8 mouse cellular contexts compared by ENCODE assay signal in the genomic region with DNA sequence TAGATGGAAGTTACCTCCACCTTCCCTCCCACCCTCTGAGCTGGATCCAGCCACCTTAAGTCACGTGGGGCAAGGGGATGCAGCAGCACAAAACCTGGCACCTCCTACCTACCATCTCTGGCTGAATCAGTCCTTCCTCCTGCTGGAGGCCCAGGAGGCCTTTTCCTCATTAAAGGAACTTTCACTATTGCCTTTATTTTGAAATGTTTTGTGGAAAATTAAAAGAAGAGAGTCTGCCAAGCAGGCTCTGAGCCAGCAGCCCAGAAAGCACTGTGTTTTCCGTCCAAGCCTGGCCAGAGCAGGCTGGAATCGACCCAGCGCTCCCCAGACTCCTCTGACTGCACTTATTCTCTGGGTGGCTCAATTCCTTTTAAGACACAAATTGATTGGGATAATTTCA.
DNase-seq lines count a peak whose midpoint lies in the region; ATAC-seq lines count a peak whose summit lies in the region.

No protein-coding gene starts in this region.

- H3K9ac ChIP-seq in forebrain, embryonic 14.5 days (ENCODE audit: low read length) = no peak overlapping the region
- H3K9ac ChIP-seq in neural tube, embryonic 13.5 days = no peak overlapping the region
- H3K9ac ChIP-seq in midbrain, embryonic 13.5 days (replicated peaks) = no peak overlapping the region

- 0 out of 2 replicates have a peak, but pooled peaks cover 6% of the 10 kb centered on the region for H3K27me3 ChIP-seq in forebrain, embryonic 14.5 days (replicated peaks; ENCODE audit: control insufficient read depth, insufficient read depth, low read length)
- H3K27me3 ChIP-seq in forebrain, embryonic 10.5 days (ENCODE audit: poor library complexity, severe bottlenecking) = no peaks in the 10 kb centered on the region
- no peaks in the 10 kb centered on the region for H3K27me3 ChIP-seq in neural tube, embryonic 13.5 days
- H3K27me3 ChIP-seq in midbrain, embryonic 13.5 days = no peaks in the 10 kb centered on the region

- no peak overlapping the region for H3K4me3 ChIP-seq in forebrain, embryonic 14.5 days (ENCODE audit: low read depth, low read length)
- H3K4me3 ChIP-seq in forebrain, embryonic 10.5 days = no peak overlapping the region
- H3K4me3 ChIP-seq in neural tube, embryonic 13.5 days = no peak overlapping the region
- H3K4me3 ChIP-seq in midbrain, embryonic 13.5 days (replicated peaks) = no peak overlapping the region

- peaks cover 10% of the 10 kb centered on the region; the same call in 1 of the 2 replicates for H3K4me1 ChIP-seq in forebrain, embryonic 14.5 days (ENCODE audit: control insufficient read depth, insufficient read depth, low read length)
- peaks cover 3% of the 10 kb centered on the region; the same call in 1 of the 2 replicates for H3K4me1 ChIP-seq in forebrain, embryonic 10.5 days
- no peaks in the 10 kb centered on the region for H3K4me1 ChIP-seq in neural tube, embryonic 13.5 days (replicated peaks)
- H3K4me1 ChIP-seq in midbrain, embryonic 13.5 days (replicated peaks) = peaks cover 5% of the 10 kb centered on the region; the same call in 1 of the 2 replicates

- DNase-seq in forebrain, embryonic 14.5 days (ENCODE audit: low spot score) = peak; percentile 76
- DNase-seq in forebrain, embryonic 10.5 days (ENCODE audit: extremely low spot score, low spot score) = no peak
- no peak for DNase-seq in neural tube, embryonic 10.5 days (ENCODE audit: extremely low spot score, low spot score)
- DNase-seq in layer of hippocampus, adult 18-20 months (ENCODE audit: low spot score in 2 of 2) = peak; percentile 16 to 66
- peak; percentile 55 for DNase-seq in ovary, postnatal 36 days (ENCODE audit: low spot score)

- 0 out of 2 replicates have a peak, but pooled peaks cover 3% of the 10 kb centered on the region for H3K36me3 ChIP-seq in forebrain, embryonic 14.5 days (ENCODE audit: control insufficient read depth, insufficient read depth, low read length)
- H3K36me3 ChIP-seq in forebrain, embryonic 10.5 days (replicated peaks) = no peaks in the 10 kb centered on the region
- H3K36me3 ChIP-seq in neural tube, embryonic 13.5 days = no peaks in the 10 kb centered on the region
- H3K36me3 ChIP-seq in midbrain, embryonic 13.5 days = no peaks in the 10 kb centered on the region

- peak; percentile 62 for ATAC-seq in forebrain, embryonic 14.5 days
- 0 out of 2 replicates have a peak, but pooled peaks have one; percentile 41 for ATAC-seq in neural tube, embryonic 13.5 days (ENCODE audit: low read depth)
- no peak for ATAC-seq in midbrain, embryonic 13.5 days
- ATAC-seq in megakaryocyte-erythroid progenitor cell, adult 5-6 weeks (replicated peaks; ENCODE audit: low FRiP score, low TSS enrichment, poor library complexity, severe bottlenecking) = no peak

- H3K27ac ChIP-seq in forebrain, embryonic 14.5 days (ENCODE audit: low read depth, low read length) = no peak overlapping the region
- H3K27ac ChIP-seq in forebrain, embryonic 10.5 days = no peak overlapping the region
- no peak overlapping the region for H3K27ac ChIP-seq in neural tube, embryonic 13.5 days (replicated peaks)
- no peak overlapping the region for H3K27ac ChIP-seq in midbrain, embryonic 13.5 days

- no peak overlapping the region for H3K4me2 ChIP-seq in forebrain, embryonic 14.5 days (ENCODE audit: low read length)
- no peak overlapping the region for H3K4me2 ChIP-seq in neural tube, embryonic 13.5 days
- H3K4me2 ChIP-seq in midbrain, embryonic 13.5 days (replicated peaks) = no peak overlapping the region

- WGBS in forebrain, embryonic 14.5 days = 41% methylated on average over 4 of the region's 4 CpGs
- WGBS in forebrain, embryonic 10.5 days = 77% methylated on average over 4 of the region's 4 CpGs
- WGBS in neural tube, embryonic 13.5 days = 74% methylated on average over 4 of the region's 4 CpGs
- WGBS in midbrain, embryonic 13.5 days = 79% methylated on average over 4 of the region's 4 CpGs

- H3K9me3 ChIP-seq in forebrain, embryonic 14.5 days (replicated peaks; ENCODE audit: control insufficient read depth, low read length) = no peaks in the 10 kb centered on the region
- H3K9me3 ChIP-seq in forebrain, embryonic 10.5 days = peaks cover 4% of the 10 kb centered on the region; the same call in 1 of the 2 replicates
- no peaks in the 10 kb centered on the region for H3K9me3 ChIP-seq in neural tube, embryonic 13.5 days
- no peaks in the 10 kb centered on the region for H3K9me3 ChIP-seq in midbrain, embryonic 13.5 days

Comparison
In these comparisons a context has a peak if more than half of its experiments do, and no peak if none do; other contexts are left out.
1. DNase-seq: peak in forebrain, embryonic 14.5 days (single experiment), layer of hippocampus, adult 18-20 months (2 of 2) and ovary, postnatal 36 days (single experiment); none in forebrain, embryonic 10.5 days (single experiment) and neural tube, embryonic 10.5 days (single experiment).
2. ATAC-seq: peak in forebrain, embryonic 14.5 days (single experiment) and neural tube, embryonic 13.5 days (single experiment); none in midbrain, embryonic 13.5 days (single experiment) and megakaryocyte-erythroid progenitor cell, adult 5-6 weeks (single experiment).